Mouse (Mus musculus) heart, adult 2 months (tissue): ENCODE results near the gene Srrm2.

Experiments
- CTCF ChIP-seq: fragments of 200-600 bp; IDR thresholded peaks from 2 replicates; pipeline ENCODE4 v1.8.1; 2022; ENCODE audit warnings: antibody characterized with exemption, mild to moderate bottlenecking, moderate library complexity
- POLR2A ChIP-seq: fragments of 200-500 bp; IDR thresholded peaks from 2 replicates; pipeline ENCODE4 v1.6.1; 2011; ENCODE audit warnings: mild to moderate bottlenecking, low read depth, low read length, control low read depth; ENCODE audit not compliant: insufficient read depth

- TF ChIP-seq POLR2A (no peak), CTCF (no peak)
Measured at GRCm38 (mm10) chr17:23748026-23748425, 42.3 kb upstream of the Srrm2 start.
